Mouse (Mus musculus) MEL (cell line): ENCODE measurements around the gene Gas2. TPM values are rescaled to one million over a fixed set of nuclear protein-coding genes. Genes with fewer than 3 reads are reported as not detected.

Experiments used
- DNase-seq: peaks from one replicate; pipeline ENCODE4 v3.0.0; 2011; ENCODE audit warnings: low read depth, low spot score
- H3K27ac ChIP-seq: 2 replicates; pipeline ENCODE4 v1.5.1; 2012; ENCODE audit warnings: low read depth, mild to moderate bottlenecking, control low read depth, low read length, moderate library complexity; ENCODE audit not compliant: control insufficient read depth
- H3K27me3 ChIP-seq, 2 experiments: fragments of 150-350 bp in 1 of 2; sonication (generic) in 1 of 2; 2 replicates each; pipeline ENCODE4 v1.6.1; 2012; ENCODE audit warnings: low read length in 2 of 2, mild to moderate bottlenecking in 2 of 2, improper control_type of control experiment in 1 of 2, moderate library complexity in 1 of 2; ENCODE audit not compliant: insufficient read depth in 2 of 2, control insufficient read depth in 1 of 2
- H3K36me3 ChIP-seq, 2 experiments: 2 replicates each; pipeline ENCODE4 v1.6.1; 2012 to 2014; ENCODE audit warnings: low read length in 2 of 2, improper control_type of control experiment in 1 of 2, inconsistent platforms in 1 of 2, mild to moderate bottlenecking in 1 of 2; ENCODE audit not compliant: insufficient read depth in 2 of 2, control insufficient read depth in 1 of 2
- H3K4me1 ChIP-seq, 2 experiments: fragments of 150-350 bp in 1 of 2; sonication (generic) in 1 of 2; 2 replicates each; pipeline ENCODE4 v1.6.1; 2012; ENCODE audit warnings: low read length in 2 of 2, improper control_type of control experiment in 1 of 2, mild to moderate bottlenecking in 1 of 2; ENCODE audit not compliant: insufficient read depth in 2 of 2, control insufficient read depth in 1 of 2
- H3K4me3 ChIP-seq, 2 experiments: fragments of 150-350 bp in 1 of 2; sonication (generic) in 1 of 2; 2 replicates each; pipeline ENCODE4 v1.5.1; 2012; ENCODE audit warnings: low read depth in 2 of 2, low read length in 2 of 2, mild to moderate bottlenecking in 2 of 2, moderate library complexity in 2 of 2, control low read depth in 1 of 2, improper control_type of control experiment in 1 of 2; ENCODE audit not compliant: control insufficient read depth in 1 of 2, insufficient read depth in 1 of 2
- H3K79me2 ChIP-seq: 2 replicates; pipeline ENCODE4 v1.6.1; 2012; ENCODE audit warnings: mild to moderate bottlenecking, low read length, moderate library complexity; ENCODE audit not compliant: control insufficient read depth, poor library complexity, insufficient read depth
- H3K9ac ChIP-seq: 2 replicates; pipeline ENCODE4 v1.6.1; 2012; ENCODE audit warnings: low read depth, mild to moderate bottlenecking, control low read depth, low read length, moderate library complexity; ENCODE audit not compliant: control insufficient read depth, poor library complexity, severe bottlenecking
- H3K9me3 ChIP-seq: fragments of 150-350 bp; sonication (generic); replicated peaks from 2 replicates; pipeline ENCODE4 v1.6.1; 2012; ENCODE audit warnings: mild to moderate bottlenecking, low read length, improper control_type of control experiment, moderate library complexity; ENCODE audit not compliant: insufficient read depth
- CHD1 ChIP-seq: IDR thresholded peaks from 2 replicates; pipeline ENCODE4 v1.6.1; 2012; ENCODE audit warnings: low read depth, mild to moderate bottlenecking, inconsistent platforms, low read length, improper control_type of control experiment
- CTCF ChIP-seq, 3 experiments: IDR thresholded peaks in 2 of 3; conservative IDR thresholded peaks in 1 of 3; 2 replicates each; pipeline ENCODE4 v1.5.1; 2011 to 2012; ENCODE audit warnings: low read length in 3 of 3, low read depth in 2 of 3, mild to moderate bottlenecking in 2 of 3, improper control_type of control experiment in 1 of 3, inconsistent platforms in 1 of 3, mixed read lengths in 1 of 3, moderate library complexity in 1 of 3; ENCODE audit not compliant: control insufficient read depth in 1 of 3, insufficient read depth in 1 of 3, poor library complexity in 1 of 3, severe bottlenecking in 1 of 3
- ELF1 ChIP-seq: IDR thresholded peaks from 2 replicates; pipeline ENCODE4 v1.6.1; 2014; ENCODE audit warnings: low read depth, mild to moderate bottlenecking, inconsistent platforms, low read length, improper control_type of control experiment, moderate library complexity
- ETS1 ChIP-seq: IDR thresholded peaks from 2 replicates; pipeline ENCODE4 v1.6.1; 2012; ENCODE audit warnings: low read depth, mild to moderate bottlenecking, inconsistent platforms, low read length, improper control_type of control experiment, moderate library complexity
- GATA1 ChIP-seq: IDR thresholded peaks from 2 replicates; pipeline ENCODE4 v1.6.1; 2011; ENCODE audit warnings: low read depth, low read length, improper control_type of control experiment
- HCFC1 ChIP-seq: IDR thresholded peaks from 2 replicates; pipeline ENCODE4 v1.6.1; 2012; ENCODE audit warnings: low read depth, mild to moderate bottlenecking, inconsistent platforms, low read length, improper control_type of control experiment, moderate library complexity
- JUND ChIP-seq: IDR thresholded peaks from 2 replicates; pipeline ENCODE4 v1.6.1; 2011; ENCODE audit warnings: low read depth, mild to moderate bottlenecking, improper control_type of control experiment, low read length
- KAT2A ChIP-seq: conservative IDR thresholded peaks from 2 replicates; pipeline ENCODE4 v1.6.1; 2012; ENCODE audit warnings: low read depth, low read length, improper control_type of control experiment, inconsistent platforms
- MAFK ChIP-seq: IDR thresholded peaks from 2 replicates; pipeline ENCODE4 v1.6.1; 2011; ENCODE audit warnings: low read depth, mild to moderate bottlenecking, low read length, improper control_type of control experiment, borderline replicate concordance
- MAX ChIP-seq: IDR thresholded peaks from 2 replicates; pipeline ENCODE4 v1.6.1; 2011; ENCODE audit warnings: low read length, improper control_type of control experiment
- MAZ ChIP-seq: IDR thresholded peaks from 2 replicates; pipeline ENCODE4 v1.6.1; 2012; ENCODE audit warnings: low read depth, mild to moderate bottlenecking, inconsistent platforms, low read length, improper control_type of control experiment
- MEF2A ChIP-seq: IDR thresholded peaks from 2 replicates; pipeline ENCODE4 v1.6.1; 2014; ENCODE audit warnings: low read depth, mild to moderate bottlenecking, inconsistent platforms, low read length, improper control_type of control experiment; ENCODE audit not compliant: poor library complexity, insufficient replicate concordance, severe bottlenecking; ENCODE audit errors: extremely low read depth
- MXI1 ChIP-seq: IDR thresholded peaks from 2 replicates; pipeline ENCODE4 v1.6.1; 2011; ENCODE audit warnings: mild to moderate bottlenecking, low read depth, low read length, improper control_type of control experiment
- MYB ChIP-seq: IDR thresholded peaks from 2 replicates; pipeline ENCODE4 v1.6.1; 2011; ENCODE audit warnings: mild to moderate bottlenecking, low read depth, low read length, improper control_type of control experiment
- MYC ChIP-seq: IDR thresholded peaks from 2 replicates; pipeline ENCODE4 v1.6.1; 2011; ENCODE audit warnings: low read depth, mild to moderate bottlenecking, low read length, improper control_type of control experiment, moderate library complexity
- NELFE ChIP-seq: IDR thresholded peaks from 2 replicates; pipeline ENCODE4 v1.6.1; 2011; ENCODE audit warnings: low read depth, low read length, improper control_type of control experiment
- POLR2AphosphoS2 ChIP-seq: IDR thresholded peaks from 2 replicates; pipeline ENCODE4 v1.6.1; 2011; ENCODE audit warnings: low read length, improper control_type of control experiment
- POLR2AphosphoS5 ChIP-seq: IDR thresholded peaks from 2 replicates; pipeline ENCODE4 v1.6.1; 2012; ENCODE audit warnings: low read depth, borderline replicate concordance, mild to moderate bottlenecking, inconsistent platforms, low read length, moderate library complexity, mixed read lengths
- RAD21 ChIP-seq: IDR thresholded peaks from 2 replicates; pipeline ENCODE4 v1.6.1; 2011; ENCODE audit warnings: mild to moderate bottlenecking, low read depth, low read length, improper control_type of control experiment
- RCOR1 ChIP-seq: IDR thresholded peaks from 2 replicates; pipeline ENCODE4 v1.6.1; 2012; ENCODE audit warnings: low read depth, mild to moderate bottlenecking, inconsistent platforms, low read length, improper control_type of control experiment
- SIN3A ChIP-seq: IDR thresholded peaks from 2 replicates; pipeline ENCODE4 v1.6.1; 2012; ENCODE audit warnings: low read length, improper control_type of control experiment, inconsistent platforms
- SMC3 ChIP-seq: IDR thresholded peaks from 2 replicates; pipeline ENCODE4 v1.6.1; 2011; ENCODE audit warnings: low read depth, low read length, improper control_type of control experiment
- TAL1 ChIP-seq: IDR thresholded peaks from 2 replicates; pipeline ENCODE4 v1.6.1; 2012; ENCODE audit warnings: mild to moderate bottlenecking, inconsistent platforms, low read length, moderate library complexity, mixed read lengths
- TBP ChIP-seq: IDR thresholded peaks from 2 replicates; pipeline ENCODE4 v1.8.0; 2011; ENCODE audit warnings: low read depth, low read length, improper control_type of control experiment
- TCF12 ChIP-seq: IDR thresholded peaks from 2 replicates; pipeline ENCODE4 v1.6.1; 2014; ENCODE audit warnings: low read depth, mild to moderate bottlenecking, inconsistent platforms, low read length, improper control_type of control experiment, moderate library complexity
- UBTF ChIP-seq: IDR thresholded peaks from 2 replicates; pipeline ENCODE4 v1.6.1; 2012; ENCODE audit warnings: low read depth, mild to moderate bottlenecking, inconsistent platforms, low read length, improper control_type of control experiment, moderate library complexity, borderline replicate concordance; ENCODE audit not compliant: insufficient read depth
- USF1 ChIP-seq: IDR thresholded peaks from 2 replicates; pipeline ENCODE4 v1.6.1; 2014; ENCODE audit warnings: low read depth, mild to moderate bottlenecking, inconsistent platforms, low read length, improper control_type of control experiment, moderate library complexity
- ZC3H11A ChIP-seq: IDR thresholded peaks from 2 replicates; pipeline ENCODE4 v1.6.1; 2012; ENCODE audit warnings: low read depth, mild to moderate bottlenecking, inconsistent platforms, low read length, improper control_type of control experiment
- ZKSCAN1 ChIP-seq: IDR thresholded peaks from 2 replicates; pipeline ENCODE4 v1.6.1; 2012; ENCODE audit warnings: low read depth, mild to moderate bottlenecking, inconsistent platforms, low read length, improper control_type of control experiment, moderate library complexity
- ZMIZ1 ChIP-seq: IDR thresholded peaks from 2 replicates; pipeline ENCODE4 v1.6.1; 2012; ENCODE audit warnings: low read depth, mild to moderate bottlenecking, inconsistent platforms, low read length, improper control_type of control experiment, moderate library complexity
- polyA plus RNA-seq, 2 experiments: library from polyadenylated mRNA; stranded (reverse) in 1 of 2; unstranded in 1 of 2; fragments of >175 nt in 1 of 2; fragments of >200 nt in 1 of 2; gene quantifications; 2 replicates each; pipeline versions ENCODE4 v1.2.1 to v1.2.4; 2012; ENCODE audit warnings: low replicate concordance in 2 of 2, low read depth in 1 of 2; ENCODE audit not compliant: insufficient read length in 2 of 2, insufficient read depth in 1 of 2, missing spikeins in 1 of 2
- total RNA-seq: library from RNA; depleted of rRNA; stranded (reverse); fragments of 300-350 nt; gene quantifications from 2 replicates; pipeline ENCODE4 v1.2.3, GENCODE M21; 2012

The Gas2 gene
- total and polyA plus RNA-seq, 3 experiments: 10.8 to 21.2 TPM; not detected in 1

DNA sequence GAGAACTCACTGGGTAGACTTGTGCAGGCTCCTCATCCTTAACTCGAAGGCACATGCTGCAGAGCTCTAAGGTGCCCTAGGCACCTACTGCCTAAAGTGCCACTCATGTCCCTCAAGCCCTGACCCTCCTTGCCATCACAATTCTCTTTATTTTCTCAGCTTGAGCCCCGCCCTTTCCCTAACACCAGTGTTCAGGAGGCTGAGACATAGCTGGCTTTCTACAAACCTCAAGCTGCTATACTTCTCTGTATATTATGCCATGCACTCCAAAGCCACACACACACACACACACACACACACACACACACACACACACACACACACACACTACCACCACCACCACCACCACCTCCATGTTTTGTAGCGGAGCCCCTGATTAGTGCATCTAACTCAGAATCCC, 153.8 kb downstream of the Gas2 start, which contains the start of gene 1700015G11Rik:
Gene 1700015G11Rik (minus strand): TSS at position 101 of the 400 bp plus-strand sequence.
- Histone ChIP-seq H3K9me3 (no peaks in the 10 kb centered on the region), H3K79me2 (no peaks in the 10 kb centered on the region), H3K4me1 (peaks cover 0 to 3% of the 10 kb centered on the region in 2 experiments; a peak in 3 of 4 replicates), H3K36me3 (peaks cover 0 to 9% of the 10 kb centered on the region in 2 experiments; a peak in 2 of 4 replicates)
- no peak for TF ChIP-seq CHD1
- TF ChIP-seq MAX: no peak
- TF ChIP-seq UBTF: no peak
- no peak for TF ChIP-seq TCF12
- TF ChIP-seq CTCF (IDR thresholded peaks at IDR 0.05 in 2 of 3, conservative IDR thresholded peaks at IDR 0.05 in 1 of 3; ENCODE audit: control insufficient read depth in 1 of 3, insufficient read depth in 1 of 3, low read depth in 2 of 3, low read length in 3 of 3, poor library complexity in 1 of 3, severe bottlenecking in 1 of 3): no peak
- no peak for TF ChIP-seq SMC3
- TF ChIP-seq, all 39 proteins: peak for 0
- Histone ChIP-seq H3K27ac (no peak within 1 kb of the TSS), H3K4me3 (no peak within 1 kb of the TSS), H3K9ac (no peak within 1 kb of the TSS), H3K27me3 (no peaks in the 10 kb centered on the region)
- no peak for DNase-seq

GRCm38 (mm10) chr7:52022039-52022438, 160.2 kb downstream of the Gas2 start:
- peaks cover 22 to 30% of the 10 kb centered on the region in 2 experiments for H3K4me1 ChIP-seq
- no peaks in the 10 kb centered on the region for H3K79me2 ChIP-seq
- H3K9me3 ChIP-seq: no peaks in the 10 kb centered on the region
- peak; percentile 60 for DNase-seq
- H3K27ac ChIP-seq: peak overlapping the region; percentile 69
- no peak overlapping the region; a peak in 1 of 4 replicates for H3K4me3 ChIP-seq
- H3K36me3 ChIP-seq: peaks cover 0 to 38% of the 10 kb centered on the region in 2 experiments; a peak in 2 of 4 replicates
- no peak overlapping the region for H3K9ac ChIP-seq
- no peaks in the 10 kb centered on the region for H3K27me3 ChIP-seq
- TF ChIP-seq CTCF (IDR thresholded peaks at IDR 0.05 in 2 of 3, conservative IDR thresholded peaks at IDR 0.05 in 1 of 3; ENCODE audit: control insufficient read depth in 1 of 3, insufficient read depth in 1 of 3, low read depth in 2 of 3, low read length in 3 of 3, poor library complexity in 1 of 3, severe bottlenecking in 1 of 3): no peak
- TF ChIP-seq CHD1: no peak
- TF ChIP-seq MYB: peak; percentile 33; the same call in 1 of the 2 replicates
- no peak for TF ChIP-seq HCFC1
- peak; percentile 36; the same call in 1 of the 2 replicates for TF ChIP-seq MEF2A
- no peak for TF ChIP-seq TBP
- TF ChIP-seq USF1: no peak
- no peak for TF ChIP-seq ZKSCAN1
- TF ChIP-seq ZC3H11A: no peak
- TF ChIP-seq MAX: no peak
- TF ChIP-seq MAZ: no peak
- TF ChIP-seq KAT2A: peak; percentile 34; the same call in 1 of the 2 replicates
- no peak for TF ChIP-seq POLR2AphosphoS2
- no peak for TF ChIP-seq TAL1
- TF ChIP-seq POLR2AphosphoS5: no peak
- TF ChIP-seq ETS1: peak; percentile 91
- TF ChIP-seq MYC: no peak
- TF ChIP-seq SIN3A: peak; percentile 44; the same call in 1 of the 2 replicates
- TF ChIP-seq GATA1: peak; percentile 76
- TF ChIP-seq JUND: no peak
- 0 out of 2 replicates have a peak, but pooled peaks have one; percentile 16 for TF ChIP-seq MAFK
- TF ChIP-seq MXI1: no peak
- no peak for TF ChIP-seq UBTF
- TF ChIP-seq RCOR1: no peak
- no peak for TF ChIP-seq NELFE
- TF ChIP-seq TCF12: peak; percentile 89
- no peak for TF ChIP-seq SMC3
- no peak for TF ChIP-seq ZMIZ1
- TF ChIP-seq RAD21: no peak
- no peak for TF ChIP-seq ELF1
